Mouse (Mus musculus) embryonic facial prominence, embryonic 14.5 days (tissue): ENCODE measurements around the gene Eya4. TPM values are rescaled to one million over a fixed set of nuclear protein-coding genes. Genes with fewer than 3 reads are reported as not detected.

ENCODE experiments used
- ATAC-seq: fragments of 200-750 bp; cut with Nextera tagmentation; 2 replicates; pipeline ENCODE4 v1.8.0; 2017; ENCODE audit warnings: low read depth, moderate number of reproducible peaks, moderate TSS enrichment
- DNase-seq: peaks from one replicate; pipeline ENCODE4 v3.0.0-alpha.2; 2015; ENCODE audit warnings: low spot score
- H3K27ac ChIP-seq: fragments of 300-500 bp; sonication (generic); replicated peaks from 2 replicates; pipeline ENCODE4 v1.5.1; 2014; ENCODE audit warnings: low read depth, mild to moderate bottlenecking, low read length, moderate library complexity
- H3K27me3 ChIP-seq: fragments of 300-500 bp; sonication (generic); replicated peaks from 2 replicates; pipeline ENCODE4 v1.6.1; 2014; ENCODE audit warnings: low read length; ENCODE audit not compliant: control insufficient read depth, insufficient read depth
- H3K36me3 ChIP-seq: fragments of 300-500 bp; sonication (generic); 2 replicates; pipeline ENCODE4 v1.6.1; 2014; ENCODE audit warnings: low read length, mixed read lengths; ENCODE audit not compliant: control insufficient read depth, insufficient read depth
- H3K4me1 ChIP-seq: fragments of 300-500 bp; sonication (generic); 2 replicates; pipeline ENCODE4 v1.6.1; 2014; ENCODE audit warnings: antibody characterized with exemption, low read length; ENCODE audit not compliant: control insufficient read depth, insufficient read depth
- H3K4me2 ChIP-seq: fragments of 300-500 bp; sonication (generic); 2 replicates; pipeline ENCODE4 v1.6.1; 2014; ENCODE audit warnings: low read depth, mild to moderate bottlenecking, low read length, moderate library complexity, mixed read lengths
- H3K4me3 ChIP-seq: fragments of 300-500 bp; sonication (generic); 2 replicates; pipeline ENCODE4 v1.5.1; 2014; ENCODE audit warnings: low read depth, mild to moderate bottlenecking, low read length
- H3K9ac ChIP-seq: fragments of 300-500 bp; sonication (generic); 2 replicates; pipeline ENCODE4 v1.6.1; 2014; ENCODE audit warnings: low read depth, mild to moderate bottlenecking, low read length, moderate library complexity, mixed read lengths
- H3K9me3 ChIP-seq: fragments of 300-500 bp; sonication (generic); 2 replicates; pipeline ENCODE4 v1.6.1; 2016; ENCODE audit warnings: low read length; ENCODE audit not compliant: control insufficient read depth
- WGBS: fragments of 180-500 bp; shearing (Covaris S2); extraction: QIAGEN DNeasy Blood & Tissue Kit; methylation state at CpG from one replicate; pipeline ENCODE4 v1.1.7; 2014; 5-methylcytosine and 5-hydroxymethylcytosine counted together
- polyA plus RNA-seq: library from polyadenylated mRNA; unstranded; fragments of >200 nt; fragmentation: Nextera tagmentation; extraction: Ambion mirVana; gene quantifications from 2 replicates; pipeline ENCODE4 v1.2.1, GENCODE M21; 2014

Eya4 gene
- polyA plus RNA-seq, 1 experiment from 2014 or later = 12.0 TPM

DNA sequence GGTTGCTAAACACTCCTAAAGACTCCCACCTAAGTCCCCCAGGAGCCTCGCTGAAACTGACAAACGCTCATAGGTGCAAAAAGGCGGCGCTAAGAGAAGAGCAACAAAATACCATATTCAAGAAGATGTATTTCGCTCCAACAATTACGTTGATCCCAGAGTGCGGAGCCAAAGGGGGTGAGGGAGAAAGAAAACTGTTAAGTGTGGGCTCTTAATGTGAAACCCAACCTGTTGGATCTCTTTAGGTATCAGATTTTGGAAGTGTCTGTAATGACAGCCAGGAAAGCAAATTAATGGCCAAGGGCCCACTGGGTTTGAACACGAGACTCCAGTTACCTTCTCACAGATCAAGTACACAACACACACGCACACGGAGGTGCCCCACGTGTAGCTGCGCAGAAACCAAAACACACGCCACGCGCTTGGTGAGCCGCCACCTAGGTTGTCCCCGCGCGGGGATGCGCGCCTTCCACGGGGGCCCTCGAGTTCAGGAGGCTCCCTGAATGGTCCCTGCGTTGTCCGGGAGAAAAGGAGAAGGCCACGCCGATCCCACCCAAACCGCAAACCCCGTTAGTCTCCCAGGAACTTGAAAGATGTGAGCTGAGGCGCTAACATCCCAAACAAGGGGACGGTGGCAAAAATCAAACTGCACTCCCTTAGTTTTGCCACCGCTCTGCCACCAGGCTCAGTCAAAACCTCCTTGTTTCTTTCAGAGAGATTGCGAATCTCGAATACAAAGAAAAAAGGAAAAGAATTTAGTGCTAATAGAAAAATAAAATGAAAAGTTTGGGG is 2.3 kb downstream of the Eya4 start:
- ATAC-seq (no peak), DNase-seq (no peak)
- Histone ChIP-seq H3K4me3 (peak overlapping the region; percentile 65), H3K9ac (peak overlapping the region; percentile 81), H3K27ac (peak overlapping the region; percentile 89), H3K4me1 (peaks cover 7% of the 10 kb centered on the region; the same call in 1 of the 2 replicates), H3K36me3 (no peaks in the 10 kb centered on the region), H3K27me3 (0 out of 2 replicates have a peak, but pooled peaks cover 4% of the 10 kb centered on the region), H3K4me2 (peak overlapping the region; percentile 86), H3K9me3 (no peaks in the 10 kb centered on the region)
- WGBS = 2% methylated on average over 34 of the region's 34 CpGs

DNA sequence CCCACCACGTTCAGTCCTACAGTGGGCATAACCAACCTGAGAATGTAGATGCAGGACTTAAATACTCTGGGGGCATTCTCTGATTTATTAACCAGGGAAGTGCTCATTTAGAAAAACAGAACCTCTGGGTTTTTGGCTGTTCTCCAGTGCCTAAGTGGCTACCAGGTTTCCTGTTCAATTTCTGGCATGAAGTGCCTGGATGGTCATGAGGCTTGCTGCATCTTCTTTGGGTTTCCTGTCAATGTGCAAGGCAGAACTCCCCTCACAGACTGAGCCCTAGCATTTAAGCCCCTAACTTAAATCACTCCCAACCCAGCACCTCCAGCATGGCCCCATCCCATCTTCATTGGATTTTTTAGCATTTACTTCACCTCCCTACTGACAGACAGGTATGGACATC is 13.3 kb downstream of the Eya4 start:
- no peaks in the 10 kb centered on the region for H3K9me3 ChIP-seq
- no peak overlapping the region for H3K4me3 ChIP-seq
- no peak overlapping the region for H3K27ac ChIP-seq

DNA sequence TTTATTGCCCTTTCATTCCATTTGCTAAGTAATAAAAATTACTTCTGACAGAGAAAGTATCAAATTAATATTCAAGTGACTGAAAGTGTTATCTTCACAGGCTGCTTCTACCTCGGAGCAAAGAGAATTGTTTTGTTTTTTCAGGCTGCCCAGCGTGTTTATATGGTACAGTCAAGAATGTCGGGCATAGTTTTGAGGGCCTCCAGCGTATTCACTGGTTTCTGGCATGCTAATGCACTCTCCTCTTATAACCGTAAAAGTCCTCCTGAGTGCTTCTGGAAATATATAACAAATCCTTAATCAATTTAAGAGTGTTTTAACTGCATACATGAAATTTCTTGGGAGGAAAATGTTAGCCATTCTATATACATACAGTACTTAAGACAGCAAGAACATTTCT is 17.8 kb downstream of the Eya4 start:
- Histone ChIP-seq H3K4me3 (no peak overlapping the region), H3K4me1 (0 out of 2 replicates have a peak, but pooled peaks cover 8% of the 10 kb centered on the region), H3K27ac (0 out of 2 replicates have a peak overlapping the region, but pooled peaks have one; percentile 21), H3K9ac (no peak overlapping the region), H3K27me3 (no peaks in the 10 kb centered on the region), H3K9me3 (no peaks in the 10 kb centered on the region), H3K36me3 (no peaks in the 10 kb centered on the region), H3K4me2 (no peak overlapping the region)
- ATAC-seq = no peak
- DNase-seq = no peak
- WGBS = 45% methylated on average over 5 of the region's 5 CpGs

More for the DNA sequence above, 13.3 kb downstream of the Eya4 start:
- peaks cover 13% of the 10 kb centered on the region; the same call in 1 of the 2 replicates for H3K4me1 ChIP-seq
- H3K9ac ChIP-seq = no peak overlapping the region
- DNase-seq (no peak), ATAC-seq (no peak)
- no peaks in the 10 kb centered on the region for H3K27me3 ChIP-seq
- no peak overlapping the region for H3K4me2 ChIP-seq
- H3K36me3 ChIP-seq = no peaks in the 10 kb centered on the region
- 59% methylated on average over 1 of the region's 1 CpGs for WGBS

DNA sequence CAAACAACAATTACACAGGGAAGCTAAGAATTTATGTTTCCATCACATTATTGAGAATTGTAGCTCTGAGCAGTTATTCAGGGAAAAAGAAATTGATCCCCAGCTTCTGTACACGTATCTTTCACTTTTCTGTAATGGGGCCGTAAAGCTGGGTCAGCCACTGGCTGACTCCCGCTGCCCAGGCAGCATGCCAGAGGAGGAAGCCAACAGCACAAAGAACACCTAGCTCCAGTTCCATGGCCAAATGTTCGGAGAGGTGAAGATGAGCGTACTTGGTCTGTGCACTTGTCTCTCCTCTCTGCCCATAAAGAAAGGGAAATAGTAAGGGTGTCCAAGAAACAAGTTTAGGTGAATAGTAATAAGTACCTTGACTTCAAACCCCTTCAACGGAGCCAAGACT is 22.9 kb downstream of the Eya4 start:
- no peak overlapping the region for H3K27ac ChIP-seq
- DNase-seq = no peak
- no peak overlapping the region for H3K4me3 ChIP-seq
- no peak overlapping the region for H3K4me2 ChIP-seq
- H3K9ac ChIP-seq = no peak overlapping the region
- H3K4me1 ChIP-seq = no peaks in the 10 kb centered on the region
- no peaks in the 10 kb centered on the region for H3K27me3 ChIP-seq
- WGBS = 86% methylated on average over 6 of the region's 6 CpGs
- H3K9me3 ChIP-seq = no peaks in the 10 kb centered on the region
- H3K36me3 ChIP-seq = no peaks in the 10 kb centered on the region
- no peak for ATAC-seq

DNA sequence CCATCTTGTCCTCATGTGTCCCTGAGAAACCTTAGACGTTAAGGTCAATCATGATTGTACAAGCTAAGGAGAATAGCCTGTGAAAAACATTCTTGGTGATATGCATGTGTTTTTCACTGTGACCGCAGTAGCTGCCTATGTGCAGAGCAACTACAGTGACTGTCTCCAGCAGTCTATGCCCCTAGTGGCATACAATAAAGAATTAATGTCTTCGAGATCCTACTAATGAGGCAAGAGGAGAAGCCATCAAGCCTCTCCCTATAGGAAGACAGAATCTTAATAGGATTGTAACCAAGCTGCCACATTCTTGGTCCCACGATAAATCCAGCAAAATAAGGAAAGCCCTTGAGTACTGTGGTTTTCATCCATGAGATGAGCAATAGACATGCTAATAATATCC is 28.3 kb downstream of the Eya4 start:
- no peaks in the 10 kb centered on the region for H3K4me1 ChIP-seq
- H3K9ac ChIP-seq = no peak overlapping the region
- no peaks in the 10 kb centered on the region for H3K36me3 ChIP-seq
- no peak overlapping the region for H3K27ac ChIP-seq
- no peak overlapping the region for H3K4me2 ChIP-seq
- H3K9me3 ChIP-seq = no peaks in the 10 kb centered on the region
- ATAC-seq (peak; percentile 91; the same call in 1 of the 2 replicates), DNase-seq (no peak)
- H3K4me3 ChIP-seq = no peak overlapping the region
- H3K27me3 ChIP-seq = no peaks in the 10 kb centered on the region
- 74% methylated on average over 4 of the region's 4 CpGs for WGBS

DNA sequence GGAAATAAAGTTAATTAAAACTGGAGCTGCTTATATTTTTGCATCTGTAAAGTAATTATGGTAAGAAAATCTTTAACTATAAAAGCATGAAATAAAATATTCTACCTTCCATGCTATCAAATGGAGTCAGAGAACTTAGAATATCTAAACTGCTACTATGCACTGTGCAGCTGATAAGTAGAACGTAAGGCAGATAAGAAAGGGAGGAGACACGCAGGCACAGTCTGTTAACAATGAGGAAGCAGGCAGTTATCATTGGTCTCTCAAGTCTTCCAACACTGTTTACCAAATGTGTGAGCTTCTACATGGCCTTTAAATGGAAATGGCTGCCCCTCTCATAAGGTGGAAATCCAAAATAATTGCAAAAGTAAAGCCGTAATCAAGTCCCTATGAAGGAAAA is 55.0 kb downstream of the Eya4 start:
- DNase-seq = no peak
- H3K36me3 ChIP-seq = no peaks in the 10 kb centered on the region
- ATAC-seq = no peak
- WGBS = 94% methylated on average over 3 of the region's 3 CpGs
- 0 out of 2 replicates have a peak, but pooled peaks cover 4% of the 10 kb centered on the region for H3K4me1 ChIP-seq
- no peak overlapping the region for H3K27ac ChIP-seq
- no peak overlapping the region for H3K9ac ChIP-seq
- H3K27me3 ChIP-seq = no peaks in the 10 kb centered on the region
- no peak overlapping the region for H3K4me3 ChIP-seq
- H3K4me2 ChIP-seq = no peak overlapping the region
- no peaks in the 10 kb centered on the region for H3K9me3 ChIP-seq

DNA sequence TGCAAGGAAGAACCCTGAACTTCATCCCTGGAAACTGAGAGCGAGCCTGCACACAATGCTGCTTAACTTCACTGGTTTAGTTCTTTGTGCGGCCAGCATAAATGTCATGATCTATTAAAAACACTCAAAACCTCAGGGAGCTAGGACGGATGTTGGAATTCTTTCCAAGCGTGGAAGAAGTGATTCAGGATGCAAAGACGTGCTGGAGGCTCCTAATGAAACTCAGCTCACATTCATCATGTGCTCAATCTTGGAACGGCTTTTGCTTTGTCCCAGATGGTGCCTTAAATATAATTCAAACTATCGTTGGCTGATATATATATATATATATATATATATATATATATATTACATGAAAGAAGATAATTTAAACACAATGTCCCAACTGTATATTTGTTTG is 58.1 kb downstream of the Eya4 start:
- Histone ChIP-seq H3K27me3 (no peaks in the 10 kb centered on the region), H3K27ac (no peak overlapping the region), H3K9ac (no peak overlapping the region), H3K9me3 (no peaks in the 10 kb centered on the region), H3K4me3 (no peak overlapping the region), H3K4me1 (0 out of 2 replicates have a peak, but pooled peaks cover 4% of the 10 kb centered on the region), H3K4me2 (no peak overlapping the region), H3K36me3 (no peaks in the 10 kb centered on the region)
- peak; percentile 68 for DNase-seq
- 58% methylated on average over 7 of the region's 7 CpGs for WGBS
- no peak for ATAC-seq

DNA sequence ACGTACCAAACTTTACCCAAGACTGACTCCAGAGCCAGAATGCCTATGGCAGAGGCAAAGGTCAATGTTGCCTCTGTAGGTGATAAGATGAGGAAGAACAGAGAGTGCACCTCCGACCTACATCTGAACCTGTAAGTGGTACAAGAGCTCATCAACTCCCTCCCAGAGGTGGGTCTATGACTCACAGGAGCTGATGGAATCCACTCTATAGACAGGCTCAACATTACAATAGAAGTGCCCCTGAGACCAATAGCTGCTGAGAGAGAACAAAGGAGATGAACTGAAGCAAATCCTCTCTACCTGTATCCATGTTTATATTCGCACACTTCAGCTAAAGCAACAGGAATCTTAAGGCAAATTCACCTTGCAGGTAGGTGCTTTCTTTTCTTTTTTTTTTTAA is 73.2 kb downstream of the Eya4 start:
- H3K27ac ChIP-seq = no peak overlapping the region
- H3K9me3 ChIP-seq = no peaks in the 10 kb centered on the region
- H3K4me1 ChIP-seq = no peaks in the 10 kb centered on the region
- no peak overlapping the region for H3K4me3 ChIP-seq
- H3K4me2 ChIP-seq = no peak overlapping the region
- H3K9ac ChIP-seq = no peak overlapping the region
- 90% methylated on average over 3 of the region's 3 CpGs for WGBS
- H3K27me3 ChIP-seq = no peaks in the 10 kb centered on the region
- H3K36me3 ChIP-seq = no peaks in the 10 kb centered on the region
- DNase-seq (no peak), ATAC-seq (no peak)
